Mouse (Mus musculus) c-Kit-negative CD71-positive TER-119-positive erythroid progenitor cells, embryonic 14.5 days (primary cell): ENCODE data around the gene Phlda1.

ENCODE experiments used
- DNase-seq: peaks from one replicate; pipeline ENCODE4 v3.0.0-alpha.2; 2013; ENCODE audit warnings: low read depth, low spot score

Phlda1 gene

GRCm38 (mm10) chr10:111505406-111505805 is 680 bp upstream of the Phlda1 start:
- DNase-seq: no peak

- no peak for DNase-seq
These were observed 907 bp downstream of the Phlda1 start for GRCm38 (mm10) chr10:111506926-111507459.

DNA sequence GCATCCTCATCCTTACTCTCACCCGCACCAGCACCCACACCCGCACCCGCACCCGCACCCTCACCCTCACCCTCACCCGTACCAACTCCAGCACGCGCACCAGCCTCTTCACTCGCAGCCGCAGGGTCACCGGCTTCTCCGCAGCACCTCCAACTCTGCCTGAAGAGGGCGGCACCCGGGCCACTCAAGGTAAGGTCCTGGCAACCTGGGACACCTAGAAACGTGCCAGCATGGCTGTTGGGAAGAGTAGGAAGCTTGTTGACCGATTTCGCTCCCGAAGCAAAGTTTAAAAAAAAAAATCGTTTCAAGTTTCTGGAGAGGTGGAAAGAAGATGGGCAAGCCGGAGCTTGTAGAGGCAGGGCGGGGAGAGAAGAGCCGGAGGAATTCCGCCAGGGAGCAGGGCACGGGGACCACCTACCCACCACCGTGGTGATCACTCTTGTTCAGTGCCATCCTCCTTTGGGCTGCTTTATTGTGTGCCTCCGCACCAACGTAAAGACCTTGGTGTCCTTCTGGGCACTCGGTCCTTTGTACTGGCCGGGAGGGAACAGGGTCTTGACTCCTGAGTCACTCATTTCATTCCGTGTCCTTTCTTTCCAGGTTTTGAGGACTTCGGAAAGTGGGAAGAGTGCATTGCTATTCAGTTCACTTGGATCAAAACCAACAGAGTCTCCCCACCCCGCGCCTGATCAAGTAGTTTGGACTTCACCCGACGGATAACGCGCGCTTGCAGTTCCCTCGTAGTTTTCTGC is 1.6 kb downstream of the Phlda1 start:
- DNase-seq: no peak

DNA sequence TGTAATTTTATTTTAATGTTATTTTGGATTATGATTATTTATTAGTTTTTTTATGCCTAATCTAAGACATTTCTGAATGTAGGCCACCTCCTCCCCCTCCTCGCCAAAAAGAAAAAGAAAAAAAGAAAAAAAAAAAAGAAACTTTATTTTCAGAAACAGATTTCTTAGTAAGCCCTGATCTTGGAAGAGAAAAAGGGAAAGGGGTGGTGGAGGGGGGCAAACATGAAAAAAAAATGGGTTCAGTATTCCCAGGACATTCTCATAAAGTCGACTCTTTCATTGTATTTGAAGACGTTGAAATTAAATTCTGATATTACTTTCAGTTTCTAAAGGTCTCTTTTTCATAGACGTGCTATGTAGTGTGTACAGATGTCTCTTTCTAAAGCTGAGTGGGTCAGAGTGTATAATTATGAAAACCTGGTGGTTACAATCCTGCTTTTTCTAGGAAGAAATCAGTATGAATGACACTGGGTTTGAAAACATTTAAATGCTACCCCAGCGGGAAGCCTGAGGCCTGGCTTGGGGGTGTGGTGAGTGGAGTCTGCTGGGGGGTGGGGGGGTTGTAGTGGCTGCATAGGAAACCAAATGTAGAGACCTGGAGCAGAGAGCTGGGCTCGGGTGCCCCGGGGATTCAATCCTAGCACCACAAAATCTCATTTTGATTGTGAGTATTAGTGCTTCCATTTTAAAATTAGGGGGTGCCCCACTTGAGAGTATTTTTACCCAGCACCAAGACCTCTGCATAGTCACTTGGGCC is 2.4 kb downstream of the Phlda1 start:
- DNase-seq: no peak

GRCm38 (mm10) chr10:111509103-111509784 is 3.2 kb downstream of the Phlda1 start:
- no peak for DNase-seq

- no peak for DNase-seq
These were observed 3.9 kb downstream of the Phlda1 start for GRCm38 (mm10) chr10:111509981-111510380.

DNA sequence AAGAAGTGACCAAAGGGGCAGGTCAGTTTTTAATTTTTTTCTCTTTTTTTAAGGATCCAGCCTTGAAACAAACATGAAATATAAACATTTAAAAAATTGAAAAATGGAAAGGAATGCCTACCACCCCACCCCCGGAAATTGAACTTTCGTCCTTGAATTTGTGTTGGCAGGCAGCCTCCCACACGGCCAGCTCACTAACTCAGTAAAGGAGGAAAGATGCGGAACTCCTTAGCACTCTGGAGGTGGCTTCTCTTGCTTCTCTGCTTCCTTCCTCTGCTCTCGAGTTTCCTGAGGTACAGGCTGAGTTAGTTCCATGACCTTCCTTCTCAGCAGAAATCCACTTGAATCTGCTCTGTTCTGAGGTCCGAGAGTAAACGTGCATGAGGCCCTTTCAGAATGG is 4.7 kb downstream of the Phlda1 start:
- DNase-seq: no peak

DNA sequence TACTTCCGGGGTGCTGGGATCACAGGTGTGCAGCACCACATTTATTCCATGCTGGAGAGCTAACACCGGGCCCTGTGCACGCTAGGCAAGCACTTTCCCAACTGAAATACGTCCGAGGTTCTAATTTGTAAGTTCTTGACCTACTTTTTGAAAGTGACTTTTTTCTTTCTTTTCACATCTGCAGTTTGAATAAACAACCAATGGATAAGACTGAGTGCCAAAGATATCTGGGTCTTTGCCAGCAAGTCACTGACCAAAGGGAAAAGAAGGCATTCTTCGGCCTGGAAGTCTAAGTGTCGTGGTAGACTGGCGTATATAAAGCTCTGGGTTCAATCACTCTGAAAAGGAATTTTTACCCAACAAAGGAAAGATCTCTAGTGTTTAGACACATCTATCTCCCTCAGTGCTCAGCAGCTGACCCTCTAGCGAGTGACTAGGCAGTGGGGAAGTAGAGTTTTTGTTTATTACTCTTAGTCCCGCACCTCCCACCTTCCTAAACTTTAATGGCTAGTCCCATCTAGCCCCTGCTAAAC is 6.0 kb downstream of the Phlda1 start:
- no peak for DNase-seq

GRCm38 (mm10) chr10:111514282-111514885 is 8.3 kb downstream of the Phlda1 start:
- no peak for DNase-seq

DNA sequence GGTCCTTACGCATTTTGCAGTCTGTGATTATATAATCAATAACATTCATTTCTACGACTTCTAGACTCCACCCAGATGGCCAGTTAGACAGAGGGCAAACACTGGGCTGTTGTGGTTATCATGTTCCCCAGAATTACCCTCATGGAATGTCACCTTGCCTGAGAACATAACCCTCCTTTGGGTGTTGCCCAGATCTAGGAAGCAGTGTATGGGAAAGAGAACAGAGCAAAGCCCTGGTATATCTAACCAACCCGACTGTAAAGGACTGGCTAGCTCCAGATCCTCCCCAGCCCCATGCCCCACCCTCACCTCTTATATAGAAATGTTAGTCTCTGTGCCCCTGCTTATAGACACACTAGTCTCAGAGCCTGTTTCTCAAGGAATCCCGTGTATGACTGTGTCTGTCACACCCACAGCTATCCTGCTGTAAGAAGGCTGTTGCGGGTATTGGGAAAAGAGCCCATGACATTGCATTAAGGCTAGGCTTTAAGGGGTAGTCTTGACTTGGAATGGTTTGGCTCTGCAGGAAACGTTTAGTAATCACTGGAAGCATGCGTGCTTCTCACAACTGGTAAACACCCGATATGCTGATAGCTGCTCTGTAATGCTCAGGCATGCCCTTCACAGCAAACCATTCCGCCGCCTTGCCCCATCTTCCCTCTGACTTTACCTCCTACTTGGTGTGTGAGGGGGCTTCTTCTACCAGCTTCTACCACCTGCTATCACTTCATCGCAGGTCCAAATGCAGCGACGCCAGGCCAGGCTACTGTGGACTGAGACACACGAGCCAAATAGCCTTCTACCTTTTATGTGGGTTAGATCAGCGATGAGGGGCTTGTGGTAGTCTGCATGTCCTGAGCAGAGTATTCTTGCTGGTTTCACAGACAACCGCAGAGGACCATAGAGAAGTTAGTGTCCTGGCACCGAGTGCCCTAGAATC is 9.3 kb downstream of the Phlda1 start:
- no peak for DNase-seq

DNA sequence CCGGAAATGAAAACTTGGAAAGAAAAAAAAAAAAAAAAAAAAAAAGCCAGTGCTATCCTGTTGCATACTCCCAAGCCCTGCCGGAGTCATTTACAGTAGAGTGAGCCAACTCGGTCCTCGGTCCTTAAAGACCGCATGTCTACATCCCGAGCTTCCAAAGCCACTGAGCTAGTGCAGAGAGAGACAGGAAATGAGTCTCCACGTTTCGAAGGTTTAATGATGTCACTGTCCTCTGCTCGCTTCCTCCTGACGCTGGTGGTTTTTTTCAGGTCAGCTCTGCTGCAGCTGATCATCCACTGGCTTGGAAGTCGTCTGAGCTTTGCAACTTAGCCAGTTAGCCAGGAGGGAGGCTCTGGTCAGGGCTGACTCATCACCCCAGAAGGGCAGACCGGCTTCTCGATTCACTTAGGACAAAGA is 10.1 kb downstream of the Phlda1 start:
- no peak for DNase-seq

- DNase-seq: no peak
These were observed 10.8 kb downstream of the Phlda1 start for GRCm38 (mm10) chr10:111516804-111517436.

DNA sequence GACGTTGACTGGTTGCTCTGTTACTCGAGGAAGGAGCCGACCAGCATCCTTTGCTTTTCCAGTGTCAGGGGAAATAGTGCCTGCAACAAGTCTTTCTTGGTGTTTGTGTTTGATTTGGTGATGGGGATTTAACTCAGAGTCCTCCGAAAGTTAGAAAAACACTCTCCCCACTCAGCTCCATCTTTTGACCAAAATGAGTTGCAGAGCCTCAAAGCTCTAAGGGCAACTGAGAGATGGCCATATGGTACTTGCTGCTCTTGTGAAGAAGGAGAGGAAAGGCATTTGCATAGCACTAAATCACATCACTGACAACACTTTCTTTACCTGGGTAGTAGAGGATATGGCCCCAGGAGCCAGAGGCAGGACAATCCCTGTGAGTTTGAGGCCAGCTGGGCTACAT is 12.3 kb downstream of the Phlda1 start:
- DNase-seq: no peak

DNA sequence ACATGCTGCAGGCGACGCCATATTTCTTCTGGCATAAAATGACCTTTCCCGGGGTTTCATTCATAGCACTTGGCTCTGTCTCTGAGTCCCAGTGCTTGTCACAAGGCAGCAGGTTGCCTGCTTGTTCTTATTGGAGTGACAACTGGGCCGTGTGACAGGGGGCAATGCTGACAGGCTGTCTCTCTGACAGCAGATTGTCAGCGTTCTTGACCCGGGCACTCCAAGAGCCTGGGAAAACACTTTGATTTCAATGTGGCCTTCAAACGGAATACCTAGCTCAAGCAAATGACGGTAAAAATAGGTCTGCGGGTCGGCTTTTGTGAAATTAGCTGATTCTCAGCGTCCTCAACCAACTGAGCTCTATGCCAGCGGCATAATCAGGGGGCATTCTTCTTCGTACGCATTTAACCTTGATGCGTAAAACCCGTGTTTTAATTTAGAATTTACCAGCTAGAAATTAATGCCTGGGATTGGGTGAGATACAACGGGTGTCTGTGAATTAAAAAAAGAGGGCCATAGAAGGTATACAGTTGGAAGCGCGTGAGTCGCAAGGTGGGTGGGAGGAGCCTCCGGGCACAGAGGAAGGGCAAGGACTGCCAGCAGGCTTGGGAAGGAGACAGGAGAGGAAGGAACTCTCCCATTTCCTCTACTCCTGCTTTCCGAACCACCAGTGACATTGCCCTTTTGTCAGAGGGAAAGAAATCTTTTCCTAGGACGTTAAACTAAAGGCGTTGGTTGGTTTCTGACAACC is 13.7 kb downstream of the Phlda1 start:
- no peak for DNase-seq

DNA sequence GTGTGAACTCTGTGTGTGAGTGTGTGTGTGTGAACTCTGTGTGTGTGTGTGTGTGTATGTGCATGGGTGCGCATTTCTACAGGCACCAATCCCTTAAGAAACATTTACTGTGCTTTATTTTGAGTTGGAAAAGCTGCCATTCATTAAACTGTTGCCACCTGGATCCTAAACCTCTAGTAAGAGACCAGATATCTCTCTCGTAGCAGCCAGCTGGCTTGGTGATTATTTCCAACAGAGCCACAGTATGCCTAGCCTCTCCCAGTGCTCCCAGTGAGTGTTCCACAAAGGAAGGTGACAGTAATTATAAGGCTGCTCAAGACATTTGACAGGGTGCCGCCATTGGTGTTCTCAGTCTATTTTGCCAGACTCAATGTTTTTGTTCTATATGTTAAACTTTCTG is 14.5 kb downstream of the Phlda1 start:
- DNase-seq: no peak

GRCm38 (mm10) chr10:111521636-111522035 is 15.6 kb downstream of the Phlda1 start:
- no peak for DNase-seq

- no peak for DNase-seq
These were observed 16.1 kb downstream of the Phlda1 start for GRCm38 (mm10) chr10:111522230-111522629.

GRCm38 (mm10) chr10:111523894-111524293 is 17.8 kb downstream of the Phlda1 start:
- no peak for DNase-seq

DNA sequence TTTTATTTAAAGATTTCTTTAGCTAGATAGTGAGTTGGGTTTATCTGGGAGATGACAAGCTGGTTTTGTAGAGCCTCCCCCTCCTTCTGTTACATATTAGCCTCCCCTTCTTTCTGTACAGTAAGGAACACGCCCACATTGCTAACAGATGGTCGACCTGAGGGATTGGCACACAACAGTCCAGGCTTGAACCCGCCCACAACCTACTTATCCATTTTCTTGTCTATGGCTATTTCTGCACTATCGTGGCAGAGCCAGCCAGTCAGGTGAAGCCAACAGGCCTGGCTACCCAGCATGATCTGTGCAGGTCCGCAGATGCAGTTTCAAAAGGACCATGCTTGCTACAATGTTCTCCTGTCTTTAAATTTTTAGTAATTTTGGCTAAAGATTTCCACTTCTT is 21.0 kb downstream of the Phlda1 start:
- no peak for DNase-seq
